Mouse (Mus musculus) limb, embryonic 13.5 days (tissue): ENCODE results near the gene Mocs1. TPM values are rescaled to one million over a fixed set of nuclear protein-coding genes. Genes with fewer than 3 reads are reported as not detected.

ENCODE experiments used
- ATAC-seq: fragments of 200-750 bp; cut with Nextera tagmentation; 2 replicates; pipeline ENCODE4 v1.8.0; 2017; ENCODE audit warnings: low read depth, moderate number of reproducible peaks, moderate TSS enrichment; ENCODE audit not compliant: low FRiP score
- H3K27ac ChIP-seq: fragments of 300-500 bp; sonication (generic); 2 replicates; pipeline ENCODE4 v1.5.1; 2015; ENCODE audit warnings: inconsistent platforms, mild to moderate bottlenecking, moderate library complexity
- H3K27me3 ChIP-seq: fragments of 300-500 bp; sonication (generic); 2 replicates; pipeline ENCODE4 v1.6.1; 2015; ENCODE audit warnings: mild to moderate bottlenecking, inconsistent platforms
- H3K36me3 ChIP-seq: fragments of 300-500 bp; sonication (generic); 2 replicates; pipeline ENCODE4 v1.6.1; 2015; ENCODE audit warnings: inconsistent platforms, mild to moderate bottlenecking, moderate library complexity
- H3K4me1 ChIP-seq: fragments of 300-500 bp; sonication (generic); 2 replicates; pipeline ENCODE4 v1.6.1; 2015; ENCODE audit warnings: inconsistent platforms
- H3K4me2 ChIP-seq: fragments of 300-500 bp; sonication (generic); replicated peaks from 2 replicates; pipeline ENCODE4 v1.6.1; 2015; ENCODE audit warnings: inconsistent platforms, mild to moderate bottlenecking, moderate library complexity
- H3K4me3 ChIP-seq: fragments of 300-500 bp; sonication (generic); 2 replicates; pipeline ENCODE4 v1.5.1; 2015; ENCODE audit warnings: moderate library complexity, mild to moderate bottlenecking, inconsistent platforms
- H3K9ac ChIP-seq: fragments of 300-500 bp; sonication (generic); 2 replicates; pipeline ENCODE4 v1.6.1; 2015; ENCODE audit warnings: mild to moderate bottlenecking, inconsistent platforms
- H3K9me3 ChIP-seq: fragments of 300-500 bp; sonication (generic); 2 replicates; pipeline ENCODE4 v1.6.1; 2016; ENCODE audit warnings: inconsistent platforms
- WGBS: fragments of 180-500 bp; shearing (Covaris S2); methylation state at CpG from one replicate; pipeline ENCODE4 v1.1.7; 2015; 5-methylcytosine and 5-hydroxymethylcytosine counted together
- polyA plus RNA-seq: library from polyadenylated mRNA; unstranded; fragments of >200 nt; fragmentation: Nextera tagmentation; extraction: Ambion mirVana; gene quantifications from 2 replicates; pipeline ENCODE4 v1.2.1, GENCODE M21; 2015

The Mocs1 gene
- polyA plus RNA-seq, 1 experiment from 2014 or later, result 5.4 TPM

- ATAC-seq, result no peak
- 99% methylated on average over 3 of the region's 3 CpGs for WGBS
- H3K27me3 ChIP-seq, result no peaks in the 10 kb centered on the region
- peaks cover 93% of the 10 kb centered on the region for H3K36me3 ChIP-seq
- H3K9me3 ChIP-seq, result no peaks in the 10 kb centered on the region
- no peak overlapping the region for H3K4me3 ChIP-seq
- no peak overlapping the region for H3K4me2 ChIP-seq
- no peaks in the 10 kb centered on the region for H3K4me1 ChIP-seq
- no peak overlapping the region for H3K9ac ChIP-seq
- no peak overlapping the region for H3K27ac ChIP-seq
These were observed 29.7 kb downstream of the Mocs1 start for GRCm38 (mm10) chr17:49457833-49458232.

- no peak overlapping the region for H3K9ac ChIP-seq
- WGBS, result 90% methylated on average over 18 of the region's 18 CpGs
- H3K4me3 ChIP-seq, result no peak overlapping the region
- peaks cover 97% of the 10 kb centered on the region for H3K36me3 ChIP-seq
- H3K4me1 ChIP-seq, result no peaks in the 10 kb centered on the region
- H3K9me3 ChIP-seq, result no peaks in the 10 kb centered on the region
- no peaks in the 10 kb centered on the region for H3K27me3 ChIP-seq
- ATAC-seq, result no peak
- no peak overlapping the region for H3K4me2 ChIP-seq
- H3K27ac ChIP-seq, result no peak overlapping the region
These were observed 30.2 kb downstream of the Mocs1 start for GRCm38 (mm10) chr17:49458386-49458785.

GRCm38 (mm10) chr17:49464884-49465283 is 36.7 kb downstream of the Mocs1 start:
- Histone ChIP-seq H3K4me2 (no peak overlapping the region), H3K4me3 (no peak overlapping the region), H3K36me3 (peaks cover 85% of the 10 kb centered on the region), H3K27ac (no peak overlapping the region), H3K27me3 (no peaks in the 10 kb centered on the region), H3K9me3 (no peaks in the 10 kb centered on the region), H3K9ac (no peak overlapping the region), H3K4me1 (no peaks in the 10 kb centered on the region)
- ATAC-seq, result no peak
- 89% methylated on average over 3 of the region's 3 CpGs for WGBS

- ATAC-seq, result no peak
- Histone ChIP-seq H3K4me1 (peaks cover 8% of the 10 kb centered on the region), H3K36me3 (peaks cover 77% of the 10 kb centered on the region), H3K4me3 (no peak overlapping the region), H3K9ac (no peak overlapping the region), H3K4me2 (no peak overlapping the region), H3K27ac (no peak overlapping the region), H3K27me3 (no peaks in the 10 kb centered on the region), H3K9me3 (no peaks in the 10 kb centered on the region; the same call in 1 of the 2 replicates)
- 33% methylated on average over 4 of the region's 4 CpGs for WGBS
These were observed 40.1 kb downstream of the Mocs1 start for GRCm38 (mm10) chr17:49468223-49468622.

GRCm38 (mm10) chr17:49472626-49473025 is 44.5 kb downstream of the Mocs1 start:
- no peak overlapping the region for H3K9ac ChIP-seq
- ATAC-seq, result peak; percentile 72; the same call in 1 of the 2 replicates
- WGBS, result 62% methylated on average over 8 of the region's 8 CpGs

GRCm38 (mm10) chr17:49474051-49474450 is 45.9 kb downstream of the Mocs1 start:
- Histone ChIP-seq H3K4me2 (no peak overlapping the region), H3K27ac (no peak overlapping the region), H3K4me1 (peaks cover 8% of the 10 kb centered on the region), H3K36me3 (peaks cover 80% of the 10 kb centered on the region), H3K9ac (no peak overlapping the region), H3K4me3 (no peak overlapping the region), H3K27me3 (no peaks in the 10 kb centered on the region), H3K9me3 (no peaks in the 10 kb centered on the region; the same call in 1 of the 2 replicates)
- ATAC-seq, result no peak
- 98% methylated on average over 4 of the region's 4 CpGs for WGBS

More at GRCm38 (mm10) chr17:49472626-49473025, 44.5 kb downstream of the Mocs1 start:
- Histone ChIP-seq H3K4me2 (no peak overlapping the region), H3K27me3 (no peaks in the 10 kb centered on the region), H3K36me3 (peaks cover 72% of the 10 kb centered on the region), H3K9me3 (no peaks in the 10 kb centered on the region; the same call in 1 of the 2 replicates), H3K4me1 (peaks cover 8% of the 10 kb centered on the region), H3K4me3 (no peak overlapping the region), H3K27ac (peak overlapping the region; percentile 33; the same call in 1 of the 2 replicates)

- H3K36me3 ChIP-seq, result peaks cover 80% of the 10 kb centered on the region
These were observed 47.0 kb downstream of the Mocs1 start for GRCm38 (mm10) chr17:49475174-49475573.

GRCm38 (mm10) chr17:49477370-49477769 is 49.2 kb downstream of the Mocs1 start:
- no peak overlapping the region for H3K9ac ChIP-seq
- no peak overlapping the region for H3K27ac ChIP-seq
- no peaks in the 10 kb centered on the region for H3K9me3 ChIP-seq
- peak; percentile 54; the same call in 1 of the 2 replicates for ATAC-seq
- no peaks in the 10 kb centered on the region for H3K27me3 ChIP-seq
- WGBS, result 71% methylated on average over 4 of the region's 4 CpGs
- H3K36me3 ChIP-seq, result peaks cover 81% of the 10 kb centered on the region
- H3K4me2 ChIP-seq, result no peak overlapping the region
- H3K4me1 ChIP-seq, result peaks cover 8% of the 10 kb centered on the region
- H3K4me3 ChIP-seq, result no peak overlapping the region

More at GRCm38 (mm10) chr17:49475174-49475573, 47.0 kb downstream of the Mocs1 start:
- Histone ChIP-seq H3K4me1 (peaks cover 8% of the 10 kb centered on the region), H3K27ac (no peak overlapping the region), H3K9ac (no peak overlapping the region), H3K4me3 (no peak overlapping the region), H3K4me2 (no peak overlapping the region), H3K27me3 (no peaks in the 10 kb centered on the region), H3K9me3 (no peaks in the 10 kb centered on the region; the same call in 1 of the 2 replicates)
- 50% methylated on average over 1 of the region's 1 CpGs for WGBS
- ATAC-seq, result no peak

- Histone ChIP-seq H3K4me1 (no peaks in the 10 kb centered on the region), H3K27ac (no peak overlapping the region), H3K4me2 (no peak overlapping the region), H3K9ac (no peak overlapping the region), H3K36me3 (peaks cover 93% of the 10 kb centered on the region), H3K27me3 (no peaks in the 10 kb centered on the region), H3K4me3 (no peak overlapping the region), H3K9me3 (no peaks in the 10 kb centered on the region)
- ATAC-seq, result no peak
- WGBS, result 84% methylated on average over 3 of the region's 3 CpGs
These were observed 53.7 kb downstream of the Mocs1 start for GRCm38 (mm10) chr17:49481876-49482275.

GRCm38 (mm10) chr17:49484435-49484834 is 56.3 kb downstream of the Mocs1 start:
- ATAC-seq, result no peak
- Histone ChIP-seq H3K4me2 (no peak overlapping the region), H3K9ac (no peak overlapping the region), H3K27ac (no peak overlapping the region), H3K27me3 (no peaks in the 10 kb centered on the region), H3K9me3 (no peaks in the 10 kb centered on the region), H3K36me3 (peaks cover 96% of the 10 kb centered on the region), H3K4me1 (no peaks in the 10 kb centered on the region), H3K4me3 (no peak overlapping the region)
- 87% methylated on average over 3 of the region's 3 CpGs for WGBS

- Histone ChIP-seq H3K4me1 (no peaks in the 10 kb centered on the region), H3K4me3 (no peak overlapping the region), H3K9me3 (no peaks in the 10 kb centered on the region), H3K4me2 (no peak overlapping the region), H3K27me3 (no peaks in the 10 kb centered on the region), H3K27ac (no peak overlapping the region), H3K36me3 (peaks cover 85% of the 10 kb centered on the region), H3K9ac (no peak overlapping the region)
- ATAC-seq, result no peak
- 56% methylated on average over 5 of the region's 5 CpGs for WGBS
These were observed 60.9 kb downstream of the Mocs1 start for GRCm38 (mm10) chr17:49489098-49489497.

GRCm38 (mm10) chr17:49493276-49493675 is 65.1 kb downstream of the Mocs1 start:
- no peaks in the 10 kb centered on the region for H3K27me3 ChIP-seq
- no peak overlapping the region for H3K27ac ChIP-seq
- peaks cover 74% of the 10 kb centered on the region for H3K36me3 ChIP-seq
- no peaks in the 10 kb centered on the region for H3K4me1 ChIP-seq
- H3K9ac ChIP-seq, result no peak overlapping the region
- no peak overlapping the region for H3K4me3 ChIP-seq
- no peak overlapping the region for H3K4me2 ChIP-seq
- no peaks in the 10 kb centered on the region for H3K9me3 ChIP-seq
- no peak for ATAC-seq
- WGBS, result 92% methylated on average over 4 of the region's 4 CpGs

- H3K4me2 ChIP-seq, result no peak overlapping the region
- 59% methylated on average over 3 of the region's 3 CpGs for WGBS
- H3K9me3 ChIP-seq, result no peaks in the 10 kb centered on the region
- no peaks in the 10 kb centered on the region for H3K27me3 ChIP-seq
- peaks cover 39% of the 10 kb centered on the region for H3K36me3 ChIP-seq
- no peak overlapping the region for H3K4me3 ChIP-seq
- no peak overlapping the region for H3K27ac ChIP-seq
- no peak overlapping the region for H3K9ac ChIP-seq
- no peaks in the 10 kb centered on the region for H3K4me1 ChIP-seq
- ATAC-seq, result no peak
These were observed 70.0 kb downstream of the Mocs1 start for GRCm38 (mm10) chr17:49498169-49498568.
